Mouse (Mus musculus): ENCODE results near the gene Sema4b.
A peak's percentile ranks its signal among the peaks of the same experiment; 100 is the strongest.

The Sema4b gene

GRCm38 (mm10) chr7:80220237-80220797, 33.7 kb downstream of the Sema4b start:
- DNase-seq, result no peak

- no peak for DNase-seq
Observed at GRCm38 (mm10) chr7:80221179-80221750, 34.6 kb downstream of the Sema4b start.

- no peak for DNase-seq
Observed at GRCm38 (mm10) chr7:80227065-80227464, 40.4 kb downstream of the Sema4b start.

- DNase-seq, result no peak
Observed at GRCm38 (mm10) chr7:80230196-80230595, 43.6 kb downstream of the Sema4b start.

GRCm38 (mm10) chr7:80231971-80232488, 45.4 kb downstream of the Sema4b start:
- DNase-seq, result no peak

- peak; percentile 89 to 92 for DNase-seq
Observed at GRCm38 (mm10) chr7:80232489-80233029, 45.9 kb downstream of the Sema4b start, which contains the start of the genes Cib1 and Gdpgp1. Gene Cib1 (minus strand): TSS chr7:80232813. Gene Gdpgp1 (plus strand): TSS chr7:80232865.

- no peak for DNase-seq
Observed at GRCm38 (mm10) chr7:80233799-80234198, 47.2 kb downstream of the Sema4b start.

GRCm38 (mm10) chr7:80238542-80238941, 51.9 kb downstream of the Sema4b start:
- no peak for DNase-seq

GRCm38 (mm10) chr7:80241661-80242060, 55.0 kb downstream of the Sema4b start:
- no peak for DNase-seq

- DNase-seq, result no peak
Observed at GRCm38 (mm10) chr7:80244851-80245250, 58.2 kb downstream of the Sema4b start.

- peak; percentile 94 to 96 for DNase-seq
Observed at GRCm38 (mm10) chr7:80246148-80246721, 59.6 kb downstream of the Sema4b start, which contains the start of gene Ttll13. Gene Ttll13 (plus strand): TSS chr7:80246376.

GRCm38 (mm10) chr7:80246859-80247258, 60.2 kb downstream of the Sema4b start:
- DNase-seq, result no peak

GRCm38 (mm10) chr7:80252437-80252836, 65.8 kb downstream of the Sema4b start:
- no peak for DNase-seq

- DNase-seq, result no peak
Observed at GRCm38 (mm10) chr7:80252886-80253285, 66.2 kb downstream of the Sema4b start.

GRCm38 (mm10) chr7:80255981-80256380, 69.3 kb downstream of the Sema4b start:
- no peak for DNase-seq

- no peak for DNase-seq
Observed at GRCm38 (mm10) chr7:80257706-80258105, 71.1 kb downstream of the Sema4b start.

GRCm38 (mm10) chr7:80260625-80261371, 74.2 kb downstream of the Sema4b start, which contains the start of gene Ngrn:
Gene Ngrn (plus strand): TSS chr7:80261215.
- peak; percentile 85 for DNase-seq

- DNase-seq, result no peak
Observed at GRCm38 (mm10) chr7:80261372-80261990, 74.8 kb downstream of the Sema4b start.

GRCm38 (mm10) chr7:80264606-80265005, 78.0 kb downstream of the Sema4b start:
- no peak for DNase-seq

- DNase-seq, result no peak
Observed at GRCm38 (mm10) chr7:80267764-80268163, 81.1 kb downstream of the Sema4b start.

- DNase-seq, result peak; percentile 99
Observed at GRCm38 (mm10) chr7:80268897-80269750, 82.5 kb downstream of the Sema4b start, which contains the start of gene Vps33b. Gene Vps33b (plus strand): TSS chr7:80269649.

Measured in cerebellum, postnatal 36 days (tissue).